Mouse (Mus musculus) myocyte (in vitro differentiated cells): ENCODE results near the gene Rab6a.

Experiments used
- CEBPB ChIP-seq: IDR thresholded peaks from 2 replicates; pipeline ENCODE4 v1.6.1; 2011; ENCODE audit warnings: mild to moderate bottlenecking, moderate library complexity; ENCODE audit not compliant: poor library complexity, insufficient read depth, severe bottlenecking
- E2F4 ChIP-seq: IDR thresholded peaks from one replicate; pipeline ENCODE4 v1.6.1; 2011; ENCODE audit warnings: mild to moderate bottlenecking, control low read depth, moderate library complexity; ENCODE audit not compliant: insufficient read depth
- MAX ChIP-seq: IDR thresholded peaks from one replicate; pipeline ENCODE4 v1.6.1; 2011; ENCODE audit warnings: low read depth, mild to moderate bottlenecking, control low read depth
- MYOG ChIP-seq, 3 experiments: IDR thresholded peaks; one replicate each; pipeline ENCODE4 v1.6.1; 2011; ENCODE audit warnings: control low read depth in 2 of 3, low read depth in 2 of 3, mild to moderate bottlenecking in 2 of 3; ENCODE audit not compliant: insufficient read length in 2 of 3, control insufficient read depth in 1 of 3, insufficient read depth in 1 of 3
- POLR2A ChIP-seq: IDR thresholded peaks from one replicate; pipeline ENCODE4 v1.6.1; 2011; ENCODE audit warnings: low read depth, mild to moderate bottlenecking, control low read depth, moderate library complexity; ENCODE audit not compliant: insufficient read length
- POLR2AphosphoS2 ChIP-seq: IDR thresholded peaks from one replicate; pipeline ENCODE4 v1.6.1; 2011; ENCODE audit warnings: low read depth, control low read depth; ENCODE audit not compliant: insufficient read length
- SRF ChIP-seq: IDR thresholded peaks from one replicate; pipeline ENCODE4 v1.6.1; 2011; ENCODE audit warnings: low read depth; ENCODE audit not compliant: control insufficient read depth, insufficient read length
- TCF12 ChIP-seq: IDR thresholded peaks from one replicate; pipeline ENCODE4 v1.6.1; 2011; ENCODE audit warnings: mild to moderate bottlenecking, control low read depth; ENCODE audit not compliant: poor library complexity, insufficient read depth, severe bottlenecking
- USF1 ChIP-seq: IDR thresholded peaks from one replicate; pipeline ENCODE4 v1.6.1; 2011; ENCODE audit warnings: low read depth, mild to moderate bottlenecking, control low read depth, moderate library complexity

- no peak for TF ChIP-seq MAX
- no peak for TF ChIP-seq POLR2A
- no peak for TF ChIP-seq POLR2AphosphoS2
- TF ChIP-seq E2F4: no peak
- no peak for TF ChIP-seq SRF
- no peak for TF ChIP-seq MYOG (IDR thresholded peaks at IDR 0.05; ENCODE audit: control insufficient read depth in 1 of 3, insufficient read depth in 1 of 3, insufficient read length in 2 of 3, low read depth in 2 of 3)
- no peak for TF ChIP-seq USF1
- TF ChIP-seq TCF12: no peak
- no peak for TF ChIP-seq CEBPB
Measured at GRCm38 (mm10) chr7:100593349-100593748, 13.9 kb upstream of the Rab6a start.
